Mouse (Mus musculus) inflammation-experienced regulatory T-cells, adult 16 weeks (primary cell): ENCODE measurements around the gene Adam6b. TPM values are rescaled to one million over a fixed set of nuclear protein-coding genes. Genes with fewer than 3 reads are reported as not detected.

Source experiments
- polyA plus RNA-seq: library from polyadenylated mRNA; unstranded; fragments of 100-300 nt; shearing (Covaris generic); gene quantifications from one replicate; pipeline ENCODE4 v1.2.1, GENCODE M21; 2017

The Adam6b gene
- 0.87 TPM for polyA plus RNA-seq

GRCm38 (mm10) chr12:113489211-113489610, at the start of gene Adam6b:
Gene Adam6b (plus strand): TSS chr12:113489511.

Other genes with a start within 250 kb of the Adam6b start
- not detected for gene Adam6a, start 54.4 kb downstream of the Adam6b start, polyA plus RNA-seq